ENCODE assay signal across 20 mouse cellular contexts in genomic region chr9:83519510-83520155, GRCm38 (mm10). TPM values are rescaled to one million over a fixed set of nuclear protein-coding genes. Genes with fewer than 3 reads are reported as not detected.
A peak's percentile ranks its signal among the peaks of the same experiment; 100 is the strongest.
DNase-seq lines count a peak whose midpoint lies in the region; ATAC-seq lines count a peak whose summit lies in the region.
"Had no signal": no experiment of that assay in that cellular context is flagged by ENCODE, and none has a peak within 500 bp of the region (broad histone marks: within the 10 kb centered on the region; RNA-seq: fewer than 3 reads in every experiment).

No protein-coding gene starts in this region.

- H3K9ac ChIP-seq in hindbrain, embryonic 14.5 days, result no peak overlapping the region
- H3K9ac ChIP-seq in hindbrain, embryonic 12.5 days, result no peak overlapping the region
- H3K9ac ChIP-seq in embryonic facial prominence, embryonic 11.5 days (replicated peaks; ENCODE audit: low read length), result no peak overlapping the region
- H3K9ac ChIP-seq in midbrain, embryonic 13.5 days (replicated peaks), result no peak overlapping the region
- H3K9ac ChIP-seq: heart, embryonic 13.5 days; liver, postnatal 0 days; neural tube, embryonic 13.5 days had no signal

- 0 out of 2 replicates have a peak, but pooled peaks cover 4% of the 10 kb centered on the region for H3K4me1 ChIP-seq in hindbrain, embryonic 14.5 days (replicated peaks; ENCODE audit: control insufficient read depth, insufficient read depth, low read length)
- no peaks in the 10 kb centered on the region for H3K4me1 ChIP-seq in hindbrain, embryonic 12.5 days
- no peaks in the 10 kb centered on the region for H3K4me1 ChIP-seq in embryonic facial prominence, embryonic 11.5 days (ENCODE audit: control insufficient read depth, insufficient read depth, low read length)
- peaks cover 7% of the 10 kb centered on the region for H3K4me1 ChIP-seq in midbrain, embryonic 13.5 days (replicated peaks)
- H3K4me1 ChIP-seq: limb, embryonic 10.5 days; neural tube, embryonic 13.5 days had no signal

- ATAC-seq in hindbrain, embryonic 14.5 days (ENCODE audit: low FRiP score), result peak; percentile 66; the same call in 1 of the 2 replicates
- ATAC-seq in hindbrain, embryonic 12.5 days (ENCODE audit: low FRiP score), result no peak
- no peak for ATAC-seq in embryonic facial prominence, embryonic 11.5 days (replicated peaks; ENCODE audit: insufficient number of reproducible peaks, low FRiP score, low TSS enrichment, low read depth)
- ATAC-seq in midbrain, embryonic 13.5 days, result peak; percentile 86
- ATAC-seq: liver, postnatal 0 days had no signal

- DNase-seq in hindbrain, embryonic 14.5 days (ENCODE audit: low spot score), result no peak
- peak; percentile 50 for DNase-seq in embryonic facial prominence, embryonic 11.5 days (ENCODE audit: low spot score)
- peak; percentile 67 for DNase-seq in retina, postnatal 1 day
- no peak for DNase-seq in thymus, postnatal 36 days
- DNase-seq in spleen, adult 12 weeks (ENCODE audit: low spot score), result no peak
- DNase-seq: adrenal gland, postnatal 25 days; B cell, adult 2 months; cerebellum, adult 18-20 months; cerebellum, postnatal 36 days; kidney, adult 8-10 months; kidney, postnatal 14 days; layer of hippocampus, adult 9-11 months; liver, postnatal 0 days; lung, postnatal 10 days had no signal

- 72% methylated on average over 6 of the region's 6 CpGs for WGBS in hindbrain, embryonic 14.5 days
- 76% methylated on average over 6 of the region's 6 CpGs for WGBS in hindbrain, embryonic 12.5 days
- WGBS in embryonic facial prominence, embryonic 11.5 days, result 54% methylated on average over 6 of the region's 6 CpGs
- 45% methylated on average over 6 of the region's 6 CpGs for WGBS in midbrain, embryonic 13.5 days

- no peaks in the 10 kb centered on the region for H3K9me3 ChIP-seq in hindbrain, embryonic 14.5 days (ENCODE audit: control insufficient read depth, low read length)
- no peaks in the 10 kb centered on the region for H3K9me3 ChIP-seq in hindbrain, embryonic 12.5 days (replicated peaks)
- no peaks in the 10 kb centered on the region for H3K9me3 ChIP-seq in embryonic facial prominence, embryonic 11.5 days (replicated peaks; ENCODE audit: control insufficient read depth, low read length)
- no peaks in the 10 kb centered on the region for H3K9me3 ChIP-seq in midbrain, embryonic 13.5 days
- H3K9me3 ChIP-seq: limb, embryonic 10.5 days; neural tube, embryonic 13.5 days had no signal

- H3K4me3 ChIP-seq in hindbrain, embryonic 14.5 days (replicated peaks; ENCODE audit: low read length), result no peak overlapping the region
- no peak overlapping the region for H3K4me3 ChIP-seq in hindbrain, embryonic 12.5 days
- no peak overlapping the region for H3K4me3 ChIP-seq in embryonic facial prominence, embryonic 11.5 days (ENCODE audit: low read depth, low read length)
- H3K4me3 ChIP-seq in midbrain, embryonic 13.5 days (replicated peaks), result no peak overlapping the region
- H3K4me3 ChIP-seq: heart, embryonic 13.5 days; left cerebral cortex, adult 2 months; limb, embryonic 10.5 days; neural tube, embryonic 13.5 days had no signal

- no peaks in the 10 kb centered on the region for H3K36me3 ChIP-seq in hindbrain, embryonic 14.5 days (replicated peaks; ENCODE audit: control insufficient read depth, insufficient read depth)
- H3K36me3 ChIP-seq in hindbrain, embryonic 12.5 days, result no peaks in the 10 kb centered on the region
- H3K36me3 ChIP-seq in embryonic facial prominence, embryonic 11.5 days (replicated peaks; ENCODE audit: control insufficient read depth, insufficient read depth, low read depth, low read length), result no peaks in the 10 kb centered on the region
- no peaks in the 10 kb centered on the region for H3K36me3 ChIP-seq in midbrain, embryonic 13.5 days
- H3K36me3 ChIP-seq: heart, embryonic 13.5 days; limb, embryonic 10.5 days; neural tube, embryonic 13.5 days had no signal

- H3K27ac ChIP-seq in hindbrain, embryonic 14.5 days, result 0 out of 2 replicates have a peak overlapping the region, but pooled peaks have one; percentile 16
- H3K27ac ChIP-seq in hindbrain, embryonic 12.5 days, result no peak overlapping the region
- no peak overlapping the region for H3K27ac ChIP-seq in embryonic facial prominence, embryonic 11.5 days (replicated peaks; ENCODE audit: low read depth, low read length)
- peak overlapping the region; percentile 78 for H3K27ac ChIP-seq in midbrain, embryonic 13.5 days
- H3K27ac ChIP-seq: heart, embryonic 13.5 days; left cerebral cortex, adult 2 months; limb, embryonic 10.5 days; neural tube, embryonic 13.5 days had no signal

- no peak overlapping the region for H3K4me2 ChIP-seq in hindbrain, embryonic 14.5 days (replicated peaks)
- H3K4me2 ChIP-seq in hindbrain, embryonic 12.5 days (replicated peaks), result no peak overlapping the region
- no peak overlapping the region for H3K4me2 ChIP-seq in embryonic facial prominence, embryonic 11.5 days (ENCODE audit: low read depth, low read length)
- no peak overlapping the region for H3K4me2 ChIP-seq in midbrain, embryonic 13.5 days (replicated peaks)
- H3K4me2 ChIP-seq: heart, embryonic 13.5 days; neural tube, embryonic 13.5 days had no signal

- H3K27me3 ChIP-seq in hindbrain, embryonic 14.5 days (ENCODE audit: control insufficient read depth, insufficient read depth, low read length), result no peaks in the 10 kb centered on the region
- H3K27me3 ChIP-seq in hindbrain, embryonic 12.5 days, result no peaks in the 10 kb centered on the region
- H3K27me3 ChIP-seq in embryonic facial prominence, embryonic 11.5 days (ENCODE audit: control insufficient read depth, insufficient read depth, low read length), result no peaks in the 10 kb centered on the region
- no peaks in the 10 kb centered on the region for H3K27me3 ChIP-seq in midbrain, embryonic 13.5 days
- H3K27me3 ChIP-seq: heart, embryonic 13.5 days; neural tube, embryonic 13.5 days had no signal

RNA-seq across cellular contexts. Expression of gene Sh3bgrl2, which starts 28.5 kb away (rescaled TPM):
- 9.7 and 12.4 TPM in 2 replicates for polyA plus RNA-seq in hindbrain, embryonic 14.5 days (2014; fragmentation: Nextera tagmentation; extraction: Ambion mirVana)
- 8.0 and 8.1 TPM in 2 replicates for polyA plus RNA-seq in hindbrain, embryonic 12.5 days (2016; fragmentation: Nextera tagmentation; extraction: Ambion mirVana)
- 18.5 and 18.8 TPM in 2 replicates for polyA plus RNA-seq in embryonic facial prominence, embryonic 11.5 days (2014; fragmentation: Nextera tagmentation; extraction: Ambion mirVana)
- 5.0 and 6.1 TPM in 2 replicates for polyA plus RNA-seq in midbrain, embryonic 13.5 days (2015; fragmentation: Nextera tagmentation; extraction: Ambion mirVana)

Comparison
In these comparisons a context has a peak if more than half of its experiments do, and no peak if none do; other contexts are left out.
1. ATAC-seq: peak in hindbrain, embryonic 14.5 days (single experiment) and midbrain, embryonic 13.5 days (single experiment); none in hindbrain, embryonic 12.5 days (single experiment) and embryonic facial prominence, embryonic 11.5 days (single experiment).
2. H3K27ac ChIP-seq: peak in hindbrain, embryonic 14.5 days (single experiment) and midbrain, embryonic 13.5 days (single experiment); none in hindbrain, embryonic 12.5 days (single experiment) and embryonic facial prominence, embryonic 11.5 days (single experiment).
3. DNase-seq: peak in embryonic facial prominence, embryonic 11.5 days (single experiment) and retina, postnatal 1 day (single experiment); none in hindbrain, embryonic 14.5 days (single experiment), thymus, postnatal 36 days (0 of 2) and spleen, adult 12 weeks (single experiment).